Mouse (Mus musculus) thymus, adult 2 months (tissue): ENCODE data around the gene Dnal1.
A peak's percentile ranks its signal among the peaks of the same experiment; 100 is the strongest.

Experiments
- CTCF ChIP-seq: fragments of 200-500 bp; IDR thresholded peaks from 2 replicates; pipeline ENCODE4 v1.5.1; 2012; ENCODE audit warnings: mild to moderate bottlenecking, control low read depth, low read length, moderate library complexity, borderline replicate concordance; ENCODE audit not compliant: control insufficient read depth, poor library complexity, insufficient read depth; ENCODE audit errors: extremely low read depth
- POLR2A ChIP-seq: fragments of 200-500 bp; IDR thresholded peaks from 2 replicates; pipeline ENCODE4 v1.6.1; 2012; ENCODE audit warnings: mild to moderate bottlenecking, low read length, control low read depth, moderate library complexity; ENCODE audit not compliant: control insufficient read depth, poor library complexity, insufficient read depth; ENCODE audit errors: extremely low read depth

- TF ChIP-seq POLR2A (no peak), CTCF (peak; percentile 61; the same call in 1 of the 2 replicates)
Observed at GRCm38 (mm10) chr12:84161616-84162433, 47.7 kb downstream of the Dnal1 start.
